Mouse (Mus musculus) lung, postnatal 25 days (tissue): Measurements from ENCODE around the gene Smlr1.

Experiments
- DNase-seq: peaks from one replicate; pipeline ENCODE4 v3.0.0; 2022; ENCODE audit warnings: low spot score

Smlr1 gene

GRCm38 (mm10) chr10:25535891-25536331 lies at the start of gene Smlr1:
Gene Smlr1 (minus strand): TSS chr10:25536267.
- DNase-seq = no peak

GRCm38 (mm10) chr10:25584899-25585298 lies 48.8 kb upstream of the Smlr1 start:
- DNase-seq = no peak

- no peak for DNase-seq
Measured at GRCm38 (mm10) chr10:25580066-25580465, 44.0 kb upstream of the Smlr1 start.

- DNase-seq = no peak
Measured at GRCm38 (mm10) chr10:25571319-25572240, 35.5 kb upstream of the Smlr1 start.

- no peak for DNase-seq
Measured at GRCm38 (mm10) chr10:25552936-25553335, 16.9 kb upstream of the Smlr1 start.

- no peak for DNase-seq
Measured at GRCm38 (mm10) chr10:25541097-25541496, 5.0 kb upstream of the Smlr1 start.

- no peak for DNase-seq
Measured at GRCm38 (mm10) chr10:25539771-25540168, 3.7 kb upstream of the Smlr1 start.

GRCm38 (mm10) chr10:25539146-25539770 lies 3.2 kb upstream of the Smlr1 start:
- no peak for DNase-seq

GRCm38 (mm10) chr10:25538738-25539137 lies 2.7 kb upstream of the Smlr1 start:
- no peak for DNase-seq

GRCm38 (mm10) chr10:25536621-25537020 lies 554 bp upstream of the Smlr1 start:
- DNase-seq = no peak

- no peak for DNase-seq
Measured at GRCm38 (mm10) chr10:25534467-25534866, 1.6 kb downstream of the Smlr1 start.

- DNase-seq = no peak
Measured at GRCm38 (mm10) chr10:25533513-25534246, 2.4 kb downstream of the Smlr1 start.

- DNase-seq = no peak
Measured at GRCm38 (mm10) chr10:25533105-25533504, 3.0 kb downstream of the Smlr1 start.

GRCm38 (mm10) chr10:25531335-25531734 lies 4.7 kb downstream of the Smlr1 start:
- no peak for DNase-seq

GRCm38 (mm10) chr10:25527126-25527525 lies 8.9 kb downstream of the Smlr1 start:
- DNase-seq = no peak

- no peak for DNase-seq
Measured at GRCm38 (mm10) chr10:25526622-25527021, 9.4 kb downstream of the Smlr1 start.

GRCm38 (mm10) chr10:25526156-25526555 lies 9.9 kb downstream of the Smlr1 start:
- DNase-seq = no peak

- no peak for DNase-seq
Measured at GRCm38 (mm10) chr10:25523727-25524126, 12.3 kb downstream of the Smlr1 start.

- DNase-seq = no peak
Measured at GRCm38 (mm10) chr10:25520428-25520827, 15.6 kb downstream of the Smlr1 start.

GRCm38 (mm10) chr10:25519954-25520353 lies 16.1 kb downstream of the Smlr1 start:
- DNase-seq = no peak

GRCm38 (mm10) chr10:25513821-25514220 lies 22.2 kb downstream of the Smlr1 start:
- no peak for DNase-seq

GRCm38 (mm10) chr10:25503250-25503649 lies 32.8 kb downstream of the Smlr1 start:
- no peak for DNase-seq
